Mouse (Mus musculus) right cerebral cortex, postnatal 10 days (tissue): ENCODE measurements around the gene Ccdc189.

ENCODE experiments used
- DNase-seq, 2 experiments: peaks; one replicate each; pipeline ENCODE4 v3.0.0; 2021; ENCODE audit warnings: low spot score in 2 of 2

Gene Ccdc189

DNA sequence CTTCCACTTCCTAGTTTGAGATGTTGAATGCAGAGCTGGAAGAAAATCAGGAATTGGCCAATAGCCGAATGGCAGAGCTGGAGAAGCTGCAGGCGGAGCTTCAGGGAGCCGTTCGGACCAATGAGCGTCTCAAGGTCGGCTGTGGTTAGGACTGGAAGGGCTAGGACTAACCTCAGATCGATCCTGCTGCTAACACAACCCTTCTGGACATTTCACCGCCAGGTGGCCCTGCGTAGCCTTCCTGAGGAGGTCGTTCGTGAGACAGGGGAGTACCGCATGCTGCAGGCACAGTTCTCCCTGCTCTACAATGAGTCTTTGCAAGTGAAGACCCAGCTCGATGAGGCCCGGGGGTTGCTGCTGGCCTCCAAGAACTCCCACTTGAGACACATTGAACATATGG lies 4.2 kb upstream of the Ccdc189 start:
- no peak for DNase-seq

DNA sequence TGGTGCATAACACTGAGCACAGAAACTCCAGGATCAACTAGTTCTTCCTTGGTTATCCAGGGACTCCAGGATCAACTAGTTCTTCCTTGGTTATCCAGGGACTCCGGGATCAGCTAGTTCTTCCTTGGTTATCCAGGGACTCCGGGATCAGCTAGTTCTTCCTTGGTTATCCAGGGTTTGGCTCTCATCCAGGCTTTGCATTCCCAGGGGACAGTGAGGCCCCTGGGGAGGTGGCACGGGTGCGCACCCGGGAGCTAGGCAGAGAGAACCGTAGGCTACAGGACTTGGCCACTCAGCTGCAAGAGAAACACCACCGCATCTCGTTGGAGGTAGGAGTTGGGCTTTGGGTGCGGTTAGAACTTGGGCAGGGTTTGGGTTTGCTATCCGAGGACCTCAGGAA lies 2.7 kb upstream of the Ccdc189 start:
- no peak for DNase-seq

DNA sequence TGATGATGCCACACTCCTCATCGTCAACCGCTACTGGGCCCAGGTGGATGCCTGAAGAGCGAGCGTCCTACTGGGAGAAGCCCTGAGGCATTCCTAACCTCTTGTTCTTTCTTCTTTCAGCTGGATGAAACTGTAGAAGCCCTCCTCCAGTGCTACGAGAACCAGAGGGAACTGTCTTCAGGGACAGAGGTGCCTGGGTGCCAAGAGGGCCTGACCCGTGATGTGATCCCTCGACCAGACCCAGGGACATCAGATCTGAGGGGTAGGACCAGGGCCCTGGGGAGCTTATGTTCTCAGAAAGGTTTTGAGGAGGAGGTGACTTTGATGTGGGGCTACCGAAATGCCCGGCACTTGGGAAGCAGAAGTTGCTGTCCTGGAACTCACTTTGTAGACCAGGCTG lies 1.2 kb upstream of the Ccdc189 start:
- no peak for DNase-seq

DNA sequence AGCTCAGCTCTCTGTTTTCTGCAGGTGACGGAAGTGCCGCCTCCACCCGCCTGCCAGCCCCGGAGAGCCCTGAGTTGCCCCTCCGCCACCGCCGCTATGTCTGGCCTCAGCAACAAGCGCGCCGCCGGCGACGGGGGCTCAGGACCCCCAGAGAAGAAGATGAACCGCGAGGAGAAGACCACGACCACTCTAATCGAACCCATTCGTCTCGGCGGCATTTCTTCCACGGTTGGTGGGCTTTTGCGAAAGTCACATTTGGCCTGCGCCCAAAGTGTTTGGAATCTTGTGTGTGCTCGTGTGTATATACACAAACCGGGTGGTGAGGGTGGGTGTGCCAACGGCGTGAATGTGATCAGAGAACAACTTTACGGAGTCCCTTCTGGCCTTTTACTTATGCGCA lies 506 bp upstream of the Ccdc189 start:
- peak in 1 of 2 experiments; percentile 51 for DNase-seq

DNA sequence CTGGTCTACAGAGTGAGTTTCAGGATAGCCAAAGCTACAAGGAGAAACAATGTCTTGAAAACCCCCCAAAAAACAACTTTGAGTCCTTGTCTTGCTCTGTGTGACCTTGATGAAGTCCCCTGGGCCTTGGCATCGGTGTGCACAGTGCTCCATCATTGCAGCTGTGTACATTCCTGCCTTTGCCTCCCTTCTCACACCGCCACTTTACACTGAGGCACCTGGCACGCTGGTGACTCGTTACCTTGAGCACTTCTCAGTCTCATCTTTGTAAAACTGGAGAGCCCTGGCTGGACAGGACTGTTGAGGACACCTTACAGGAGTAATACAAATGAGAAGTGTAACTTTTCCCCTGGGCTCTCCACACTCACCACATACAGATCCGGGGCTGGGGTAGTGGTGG lies 1.2 kb downstream of the Ccdc189 start:
- DNase-seq, result no peak

DNA sequence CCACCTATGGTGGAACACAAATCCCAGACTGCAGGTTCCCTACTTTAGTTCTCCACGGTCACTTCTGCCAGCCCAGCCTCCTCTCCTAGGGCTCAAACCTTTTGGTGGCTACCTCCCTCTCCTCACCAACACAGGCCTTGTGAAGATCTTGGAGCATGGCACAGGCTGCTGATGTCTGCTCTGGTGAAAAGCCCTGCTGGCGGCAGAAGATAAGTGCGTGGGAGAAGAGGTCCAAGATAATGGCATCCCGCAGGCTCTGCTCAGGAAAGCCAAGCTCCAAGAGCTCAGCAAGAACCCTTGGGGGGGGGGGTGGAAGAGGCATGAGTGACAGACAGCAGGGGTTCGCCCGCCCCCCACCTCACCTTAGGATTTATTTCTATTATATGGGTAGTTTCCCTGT lies 2.2 kb downstream of the Ccdc189 start:
- no peak for DNase-seq

DNA sequence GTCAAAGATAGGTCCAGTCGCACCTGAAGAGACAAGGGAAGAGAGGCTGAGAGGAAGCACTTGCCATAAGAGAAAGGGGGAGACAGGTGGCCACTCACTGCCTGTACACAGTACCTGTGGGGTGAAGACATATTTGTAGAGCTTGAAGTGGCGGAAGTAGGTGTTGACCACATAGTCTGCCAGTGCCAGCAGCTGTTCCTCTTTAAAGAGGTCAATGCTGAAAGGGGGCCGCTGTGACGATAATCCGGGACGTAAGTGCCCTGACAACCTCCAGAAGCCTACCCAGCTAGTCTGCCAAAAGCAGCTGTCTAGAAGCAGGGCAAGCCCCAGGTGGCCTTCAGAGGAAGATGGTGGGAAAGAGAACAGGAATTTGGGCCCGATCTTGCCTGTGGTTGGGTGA lies 3.4 kb downstream of the Ccdc189 start:
- DNase-seq, result no peak

DNA sequence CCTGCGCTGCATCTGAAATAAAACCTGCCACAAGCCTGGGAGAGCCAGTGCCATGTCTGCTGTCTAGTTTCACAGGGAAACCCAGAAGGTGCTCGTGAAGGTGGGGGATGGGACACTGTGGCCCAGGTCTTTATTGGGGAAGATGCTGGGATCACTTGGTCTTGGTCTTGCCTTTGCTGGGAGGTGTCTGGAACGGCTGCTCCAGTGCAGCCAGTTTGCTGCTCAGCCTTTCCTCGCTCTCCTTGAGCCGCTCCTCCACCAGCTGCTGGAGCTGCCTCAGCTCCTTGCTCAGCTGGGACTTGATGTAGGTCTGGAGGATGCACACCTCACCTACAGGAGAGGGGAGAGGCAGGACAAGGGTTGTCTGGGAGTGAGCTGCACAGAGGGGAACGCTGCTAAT lies 5.1 kb downstream of the Ccdc189 start:
- DNase-seq, result no peak

DNA sequence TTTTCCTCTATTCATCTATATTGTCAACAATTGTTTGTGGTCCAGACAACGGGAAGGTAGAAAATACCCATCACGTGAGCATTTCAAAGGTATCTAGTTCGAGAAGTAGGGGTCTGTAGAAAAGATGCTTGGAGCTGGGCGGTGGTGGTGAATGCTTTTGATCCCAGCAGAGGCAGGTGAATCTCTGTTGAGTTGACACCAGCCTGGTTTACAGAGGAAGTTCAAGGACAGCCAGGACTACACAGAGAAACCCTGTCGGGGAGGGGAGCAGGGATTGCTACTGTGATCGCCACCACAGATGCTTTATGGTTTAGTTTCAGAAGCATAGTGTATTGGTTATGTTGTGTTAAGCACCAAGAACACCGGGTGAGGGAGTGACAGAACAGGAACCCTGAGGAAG lies 14.3 kb downstream of the Ccdc189 start:
- DNase-seq, result no peak

DNA sequence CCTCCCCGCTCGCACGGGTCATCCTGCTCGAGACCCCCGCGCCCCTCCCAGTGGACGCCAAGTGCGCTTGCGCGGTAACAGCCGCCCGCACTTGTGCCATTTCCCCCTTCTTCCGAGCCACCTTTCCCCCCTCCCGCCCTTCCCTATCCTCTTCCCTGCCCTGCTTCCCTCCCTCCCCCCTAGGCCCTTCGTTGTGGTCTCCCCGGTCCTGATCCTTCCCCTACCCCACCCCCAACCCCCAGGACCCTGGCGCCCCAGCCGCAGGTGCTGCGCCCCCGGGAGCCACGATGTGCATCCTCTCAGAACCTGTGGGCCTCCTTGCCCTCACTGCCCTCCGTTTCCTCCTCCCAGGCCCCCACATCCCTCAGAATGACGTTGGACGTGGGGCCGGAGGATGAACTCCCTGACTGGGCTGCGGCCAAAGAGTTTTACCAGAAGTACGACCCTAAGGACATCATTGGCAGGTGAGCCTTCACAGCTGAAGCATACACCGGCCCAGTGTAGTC lies 14.8 kb downstream of the Ccdc189 start:
- DNase-seq, result no peak

DNA sequence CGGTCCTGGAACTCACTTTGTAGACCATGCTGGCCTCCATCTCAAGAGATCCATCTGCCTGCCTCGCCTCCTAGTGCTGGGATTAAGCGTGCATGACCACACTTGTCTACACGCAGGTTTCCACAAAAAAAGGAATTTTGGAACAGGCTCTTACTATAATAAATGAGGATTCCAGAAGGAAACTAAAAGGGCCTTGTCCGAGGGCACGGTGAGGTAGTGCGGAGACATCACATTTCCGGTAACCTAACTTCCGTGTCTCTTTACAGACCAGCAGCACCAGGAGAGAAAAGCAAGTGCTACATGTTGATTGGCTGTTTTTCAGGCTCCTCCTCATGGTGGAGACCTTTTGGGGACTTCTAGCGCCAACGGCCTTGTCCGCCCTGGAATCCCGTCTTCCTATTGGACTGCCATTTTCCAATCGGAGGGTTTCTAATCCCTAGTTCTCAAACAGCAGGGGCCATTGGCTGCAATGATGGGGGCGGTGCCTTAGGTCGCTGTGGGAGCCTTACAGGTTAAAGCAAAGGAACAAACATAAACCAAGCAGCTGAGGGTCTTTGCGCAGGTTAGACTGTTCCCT lies 15.4 kb downstream of the Ccdc189 start, which contains the start of gene Phkg2:
Gene Phkg2, plus strand, starts transcription at position 446 of the 577 bp plus-strand sequence.
- peak; percentile 95 to 98 for DNase-seq

DNA sequence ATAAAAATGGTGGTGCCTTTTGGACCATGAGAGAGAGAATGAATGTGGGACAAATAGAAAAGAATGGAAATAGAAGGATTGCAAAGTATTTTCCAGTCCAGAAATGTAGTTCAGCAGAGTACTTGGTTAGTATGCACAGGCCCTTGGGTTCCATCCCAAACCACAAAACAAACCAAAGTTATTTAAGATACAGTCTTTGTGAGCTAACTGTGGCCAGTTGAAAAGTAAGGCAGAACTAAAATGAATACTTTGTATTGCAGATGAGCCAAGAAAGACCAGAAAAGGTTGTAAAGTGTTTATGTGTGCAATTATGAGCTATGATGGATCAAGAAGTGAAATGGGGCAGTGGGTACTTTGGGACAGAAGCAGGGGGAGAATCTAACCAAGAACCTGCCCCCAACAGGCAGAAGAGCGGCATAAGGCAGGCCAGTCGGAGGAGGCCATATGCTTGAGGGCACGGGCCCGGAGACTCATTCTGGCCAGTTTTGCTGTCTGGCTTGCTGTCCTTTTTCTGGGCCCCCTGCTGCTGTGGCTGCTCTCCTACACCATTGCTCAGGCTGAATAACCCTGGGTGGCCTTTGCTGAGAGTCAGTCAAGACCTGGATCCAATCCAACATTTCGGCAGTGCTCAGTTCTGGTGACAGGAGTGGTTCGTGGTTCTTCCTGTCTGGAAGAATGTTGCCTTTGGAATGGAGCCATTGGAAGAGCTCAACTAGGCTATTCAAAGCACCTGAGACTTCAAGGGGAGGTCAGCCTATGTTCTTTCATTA lies 23.8 kb downstream of the Ccdc189 start:
- no peak for DNase-seq

DNA sequence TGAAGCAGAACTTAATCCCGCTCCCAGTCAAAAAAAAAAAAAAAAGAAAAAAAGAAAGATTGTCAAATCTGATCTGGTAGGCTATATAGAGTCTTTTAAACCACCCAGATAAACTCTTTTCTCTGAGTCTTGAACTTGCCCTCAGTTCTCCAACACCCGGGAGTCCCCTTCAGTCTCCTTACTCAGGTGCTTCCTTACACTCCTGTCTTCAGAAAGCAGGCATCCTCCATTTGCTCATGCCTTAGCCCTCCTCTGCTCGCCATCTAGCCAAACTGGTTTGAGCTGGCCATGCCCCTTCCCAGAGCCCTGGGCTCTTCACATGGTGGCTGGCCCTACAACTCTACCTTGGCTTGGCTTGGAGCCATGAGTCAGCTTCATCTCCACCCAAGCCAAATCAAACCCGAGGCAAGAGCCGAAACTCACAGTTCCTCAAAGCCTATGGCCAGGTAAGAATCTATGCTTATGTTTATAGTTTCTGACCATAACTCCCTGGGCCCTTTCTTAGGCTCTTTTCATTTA lies 27.0 kb downstream of the Ccdc189 start, which contains the start of gene Tmem265:
Gene Tmem265, plus strand, starts transcription at position 51 of the 519 bp plus-strand sequence.
- no peak for DNase-seq

DNA sequence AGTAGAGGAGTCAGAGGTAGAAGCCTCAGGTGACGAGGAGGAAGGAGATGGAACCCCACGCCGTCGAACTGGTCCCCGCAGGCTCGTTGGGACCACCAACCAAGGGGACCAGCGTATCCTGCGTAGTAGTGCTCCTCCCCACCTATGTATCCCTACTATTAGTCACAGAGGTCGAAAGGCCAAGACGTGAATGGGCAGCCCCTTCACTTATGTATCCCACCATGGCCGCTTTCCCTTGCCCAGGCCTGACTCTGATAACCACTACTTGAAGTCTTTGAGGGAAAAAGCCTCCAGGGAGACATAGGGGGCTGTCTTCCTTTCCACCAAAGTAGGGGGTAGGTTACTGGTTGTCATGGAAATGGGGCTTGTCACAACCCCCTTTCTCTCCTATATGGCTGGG lies 27.8 kb downstream of the Ccdc189 start:
- DNase-seq, result no peak

DNA sequence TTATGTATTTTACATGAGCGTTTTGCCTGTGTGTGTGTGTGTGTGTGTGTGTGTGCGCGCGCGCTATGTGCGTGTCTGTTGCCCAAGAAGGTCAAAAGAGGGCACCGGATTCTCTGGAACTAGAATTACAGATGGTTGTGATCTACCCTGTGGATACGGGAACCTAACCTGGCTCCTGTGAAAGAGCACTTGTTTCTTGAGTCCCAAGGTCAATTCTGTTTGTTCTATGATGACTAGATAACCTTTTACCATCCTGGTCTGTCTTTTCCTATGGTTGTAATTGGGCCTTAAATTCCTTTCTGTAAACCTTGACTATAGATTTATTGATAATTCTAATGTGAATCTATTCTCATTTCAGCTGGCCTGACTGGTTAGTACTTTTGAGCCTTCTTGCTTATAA lies 36.8 kb downstream of the Ccdc189 start:
- no peak for DNase-seq

DNA sequence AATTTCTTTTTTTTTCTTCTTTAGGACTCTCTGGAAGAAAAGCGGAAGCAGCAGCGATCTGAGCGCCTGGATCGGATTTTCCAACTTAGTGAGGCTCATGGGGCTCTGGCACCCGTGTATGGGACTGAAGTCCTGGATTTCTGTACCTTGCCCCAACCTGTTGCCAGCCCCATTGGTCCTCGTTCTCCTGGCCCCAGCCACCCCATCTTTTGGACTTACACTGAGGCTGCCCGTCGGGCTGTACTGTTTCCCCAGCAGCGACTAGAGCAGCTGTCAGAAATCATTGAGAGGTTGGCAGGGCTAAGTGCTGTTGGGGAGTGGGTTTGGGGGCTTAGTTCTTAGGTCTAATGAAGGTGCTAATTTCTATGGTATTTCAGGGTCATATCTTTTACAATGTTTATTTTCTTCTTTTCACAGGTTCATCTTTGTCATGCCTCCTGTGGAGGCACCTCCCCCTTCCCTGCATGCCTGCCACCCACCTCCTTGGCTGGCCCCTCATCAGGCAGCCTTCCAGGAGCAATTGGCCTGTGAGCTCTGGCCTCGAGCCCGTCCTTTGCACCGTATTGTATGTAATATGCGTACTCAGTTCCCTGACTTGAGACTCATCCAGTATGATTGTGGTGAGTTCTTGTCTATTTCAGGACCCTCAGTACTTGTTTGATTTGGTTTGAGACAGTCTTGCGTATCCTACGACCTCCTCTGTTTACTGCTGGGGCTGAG lies 39.1 kb downstream of the Ccdc189 start:
- peak; percentile 61 to 63 for DNase-seq

DNA sequence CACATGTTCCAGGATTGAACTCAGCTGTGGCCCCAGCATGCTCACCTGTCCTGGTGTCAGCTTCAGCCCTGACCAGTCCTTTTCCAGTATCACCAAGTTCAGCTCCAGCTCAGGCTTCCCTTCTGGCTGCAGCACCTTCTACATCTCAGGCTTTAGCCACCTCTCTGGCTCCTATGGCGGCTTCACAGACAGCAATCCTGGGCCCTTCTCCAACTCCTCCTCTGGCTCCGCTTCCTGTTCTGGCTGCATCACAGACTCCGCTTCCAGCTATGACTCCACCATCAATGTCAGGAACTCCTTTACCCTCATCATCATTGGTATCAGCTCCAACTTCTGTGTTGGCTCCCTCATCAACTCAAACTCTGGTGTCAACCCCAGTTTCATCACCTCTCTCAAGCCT lies 46.7 kb downstream of the Ccdc189 start:
- DNase-seq, result no peak
